In genomic region chr15:101070762-101071161, GRCm38 (mm10) we compare ENCODE assay signal across 12 mouse cellular contexts. TPM values are rescaled to one million over a fixed set of nuclear protein-coding genes. Genes with fewer than 3 reads are reported as not detected.
A peak's percentile ranks its signal among the peaks of the same experiment; 100 is the strongest.
DNase-seq lines count a peak whose midpoint lies in the region; ATAC-seq lines count a peak whose summit lies in the region.
"Had no signal": no experiment of that assay in that cellular context is flagged by ENCODE, and none has a peak within 500 bp of the region (broad histone marks: within the 10 kb centered on the region; RNA-seq: fewer than 3 reads in every experiment).

No protein-coding gene starts in this region.

- H3K9ac ChIP-seq in forebrain, embryonic 13.5 days: peak overlapping the region; percentile 23; the same call in 1 of the 2 replicates
- no peak overlapping the region; the same call in 1 of the 2 replicates for H3K9ac ChIP-seq in forebrain, embryonic 11.5 days (ENCODE audit: low read length)
- H3K9ac ChIP-seq in embryonic facial prominence, embryonic 15.5 days: no peak overlapping the region

- H3K27ac ChIP-seq in forebrain, embryonic 13.5 days: no peak overlapping the region
- no peak overlapping the region for H3K27ac ChIP-seq in forebrain, embryonic 11.5 days (ENCODE audit: low read depth, low read length)
- peak overlapping the region; percentile 68 for H3K27ac ChIP-seq in embryonic facial prominence, embryonic 15.5 days (replicated peaks)

- H3K36me3 ChIP-seq in forebrain, embryonic 13.5 days (ENCODE audit: poor library complexity, severe bottlenecking): no peaks in the 10 kb centered on the region
- H3K36me3 ChIP-seq in forebrain, embryonic 11.5 days (ENCODE audit: control insufficient read depth, insufficient read depth, low read length): no peaks in the 10 kb centered on the region
- H3K36me3 ChIP-seq in embryonic facial prominence, embryonic 15.5 days: no peaks in the 10 kb centered on the region

- ATAC-seq in forebrain, embryonic 13.5 days: no peak
- no peak for ATAC-seq in forebrain, embryonic 11.5 days (replicated peaks; ENCODE audit: low FRiP score)
- no peak for ATAC-seq in embryonic facial prominence, embryonic 15.5 days (ENCODE audit: insufficient number of reproducible peaks, low FRiP score, low TSS enrichment, low read depth)
- ATAC-seq: Patski had no signal

- H3K27me3 ChIP-seq in forebrain, embryonic 13.5 days: peaks cover 11% of the 10 kb centered on the region
- H3K27me3 ChIP-seq in forebrain, embryonic 11.5 days (ENCODE audit: control insufficient read depth, insufficient read depth, low read length): no peaks in the 10 kb centered on the region
- H3K27me3 ChIP-seq in embryonic facial prominence, embryonic 15.5 days: 0 out of 2 replicates have a peak, but pooled peaks cover under 1% of the 10 kb centered on the region
- H3K27me3 ChIP-seq: Patski had no signal

- H3K4me1 ChIP-seq in forebrain, embryonic 13.5 days: peaks cover 42% of the 10 kb centered on the region
- H3K4me1 ChIP-seq in forebrain, embryonic 11.5 days (replicated peaks; ENCODE audit: control insufficient read depth, insufficient read depth, low read length): peaks cover 49% of the 10 kb centered on the region
- peaks cover 70% of the 10 kb centered on the region for H3K4me1 ChIP-seq in embryonic facial prominence, embryonic 15.5 days

- H3K4me3 ChIP-seq in forebrain, embryonic 13.5 days: no peak overlapping the region
- H3K4me3 ChIP-seq in forebrain, embryonic 11.5 days (ENCODE audit: low read depth, low read length): no peak overlapping the region
- no peak overlapping the region for H3K4me3 ChIP-seq in embryonic facial prominence, embryonic 15.5 days (replicated peaks)

- H3K4me2 ChIP-seq in forebrain, embryonic 13.5 days: no peak overlapping the region
- H3K4me2 ChIP-seq in forebrain, embryonic 11.5 days (ENCODE audit: low read depth, low read length, severe bottlenecking): no peak overlapping the region
- peak overlapping the region; percentile 11 for H3K4me2 ChIP-seq in embryonic facial prominence, embryonic 15.5 days (replicated peaks)
- H3K4me2 ChIP-seq: liver, embryonic 11.5 days had no signal

- 35% methylated on average over 5 of the region's 5 CpGs for WGBS in forebrain, embryonic 13.5 days
- 27% methylated on average over 5 of the region's 5 CpGs for WGBS in forebrain, embryonic 11.5 days
- 43% methylated on average over 5 of the region's 5 CpGs for WGBS in embryonic facial prominence, embryonic 15.5 days

- no peak for DNase-seq in forebrain, embryonic 11.5 days (ENCODE audit: low spot score)
- DNase-seq in kidney, postnatal 14 days: peak; percentile 77
- DNase-seq in lung, postnatal 36 days: peak; percentile 67
- no peak for DNase-seq in cerebellum, postnatal 4 days (ENCODE audit: low spot score in 2 of 2)
- no peak for DNase-seq in layer of hippocampus, adult 9-11 months
- DNase-seq in ovary, postnatal 10 days (ENCODE audit: low spot score): no peak
- DNase-seq: heart, adult 11 months had no signal

- H3K9me3 ChIP-seq in forebrain, embryonic 13.5 days (replicated peaks): no peaks in the 10 kb centered on the region
- no peaks in the 10 kb centered on the region for H3K9me3 ChIP-seq in forebrain, embryonic 11.5 days (ENCODE audit: control insufficient read depth, low read length)
- no peaks in the 10 kb centered on the region for H3K9me3 ChIP-seq in embryonic facial prominence, embryonic 15.5 days (replicated peaks)

RNA-seq across cellular contexts. Expression of gene Fignl2, which starts 7.6 kb away (rescaled TPM):
- 0.20 TPM in 1 of 2 replicates, not detected in the other for polyA plus RNA-seq in forebrain, embryonic 13.5 days (2015; fragmentation: Nextera tagmentation; extraction: Ambion mirVana)
- 0.52 and 0.76 TPM in 2 replicates for polyA plus RNA-seq in forebrain, embryonic 11.5 days (2014; fragmentation: Nextera tagmentation; extraction: Ambion mirVana)
- 0.19 and 0.21 TPM in 2 replicates for polyA plus RNA-seq in embryonic facial prominence, embryonic 15.5 days (2015; fragmentation: Nextera tagmentation; extraction: Ambion mirVana)

RNA-seq across cellular contexts. Expression of gene Gm47841, which starts 23.6 kb away (rescaled TPM):
- polyA plus RNA-seq in forebrain, embryonic 13.5 days (2015; fragmentation: Nextera tagmentation; extraction: Ambion mirVana): not detected in 2 replicates
- polyA plus RNA-seq in forebrain, embryonic 11.5 days (2014; fragmentation: Nextera tagmentation; extraction: Ambion mirVana): not detected in 2 replicates
- polyA plus RNA-seq in embryonic facial prominence, embryonic 15.5 days (2015; fragmentation: Nextera tagmentation; extraction: Ambion mirVana): not detected in 2 replicates
- polyA plus RNA-seq: liver, embryonic 11.5 days; small intestine, adult 2 months had no signal

RNA-seq across cellular contexts. Expression of gene Ankrd33, which starts 44.8 kb away (rescaled TPM):
- polyA plus RNA-seq in forebrain, embryonic 13.5 days (2015; fragmentation: Nextera tagmentation; extraction: Ambion mirVana): not detected in 2 replicates
- polyA plus RNA-seq in forebrain, embryonic 11.5 days (2014; fragmentation: Nextera tagmentation; extraction: Ambion mirVana): not detected in 2 replicates
- polyA plus RNA-seq in embryonic facial prominence, embryonic 15.5 days (2015; fragmentation: Nextera tagmentation; extraction: Ambion mirVana): not detected in 2 replicates
- polyA plus RNA-seq: liver, embryonic 11.5 days; Patski; small intestine, adult 2 months had no signal

RNA-seq across cellular contexts. Expression of gene Acvrl1, which starts 57.6 kb away (rescaled TPM):
- polyA plus RNA-seq in forebrain, embryonic 13.5 days (2015; fragmentation: Nextera tagmentation; extraction: Ambion mirVana): 5.0 and 5.3 TPM in 2 replicates
- polyA plus RNA-seq in forebrain, embryonic 11.5 days (2014; fragmentation: Nextera tagmentation; extraction: Ambion mirVana): 7.2 and 7.7 TPM in 2 replicates
- 17.5 and 19.6 TPM in 2 replicates for polyA plus RNA-seq in embryonic facial prominence, embryonic 15.5 days (2015; fragmentation: Nextera tagmentation; extraction: Ambion mirVana)
- polyA plus RNA-seq: Patski had no signal

Comparison
In these comparisons a context has a peak if more than half of its experiments do, and no peak if none do; other contexts are left out.
1. DNase-seq: peak in kidney, postnatal 14 days (single experiment) and lung, postnatal 36 days (single experiment); none in forebrain, embryonic 11.5 days (single experiment), cerebellum, postnatal 4 days (0 of 2), layer of hippocampus, adult 9-11 months (single experiment) and ovary, postnatal 10 days (single experiment).